Mouse (Mus musculus) hindbrain, embryonic 11.5 days (tissue): ENCODE measurements around the gene Scg3. TPM values are rescaled to one million over a fixed set of nuclear protein-coding genes. Genes with fewer than 3 reads are reported as not detected.
A peak's percentile ranks its signal among the peaks of the same experiment; 100 is the strongest.

Experiments used
- ATAC-seq: fragments of 200-750 bp; cut with Nextera tagmentation; 2 replicates; pipeline ENCODE4 v1.8.0; 2017; ENCODE audit warnings: mild to moderate bottlenecking, moderate TSS enrichment, moderate library complexity; ENCODE audit not compliant: low FRiP score
- DNase-seq: peaks from one replicate; pipeline ENCODE4 v3.0.0-alpha.2; 2015; ENCODE audit warnings: low spot score
- H3K27ac ChIP-seq: fragments of 300-500 bp; sonication (generic); 2 replicates; pipeline ENCODE4 v1.5.1; 2014; ENCODE audit warnings: mild to moderate bottlenecking, low read depth, low read length
- H3K27me3 ChIP-seq: fragments of 300-500 bp; sonication (generic); 2 replicates; pipeline ENCODE4 v1.6.1; 2014; ENCODE audit warnings: mild to moderate bottlenecking, low read length, moderate library complexity, mixed read lengths; ENCODE audit not compliant: control insufficient read depth, insufficient read depth
- H3K36me3 ChIP-seq: fragments of 300-500 bp; sonication (generic); 2 replicates; pipeline ENCODE4 v1.6.1; 2014; ENCODE audit warnings: mild to moderate bottlenecking, low read length, moderate library complexity, mixed read lengths; ENCODE audit not compliant: control insufficient read depth, insufficient read depth
- H3K4me1 ChIP-seq: fragments of 300-500 bp; sonication (generic); replicated peaks from 2 replicates; pipeline ENCODE4 v1.6.1; 2014; ENCODE audit warnings: low read length, mixed read lengths; ENCODE audit not compliant: control insufficient read depth, insufficient read depth
- H3K4me2 ChIP-seq: fragments of 300-500 bp; sonication (generic); replicated peaks from 2 replicates; pipeline ENCODE4 v1.6.1; 2014; ENCODE audit warnings: mild to moderate bottlenecking, low read depth, low read length
- H3K4me3 ChIP-seq: fragments of 300-500 bp; sonication (generic); 2 replicates; pipeline ENCODE4 v1.5.1; 2014; ENCODE audit warnings: low read depth, low read length
- H3K9ac ChIP-seq: fragments of 300-500 bp; sonication (generic); 2 replicates; pipeline ENCODE4 v1.6.1; 2014; ENCODE audit warnings: low read depth, low read length
- H3K9me3 ChIP-seq: fragments of 300-500 bp; sonication (generic); 2 replicates; pipeline ENCODE4 v1.6.1; 2016; ENCODE audit warnings: low read length; ENCODE audit not compliant: control insufficient read depth
- WGBS: fragments of 180-500 bp; shearing (Covaris S2); extraction: QIAGEN DNeasy Blood & Tissue Kit; methylation state at CpG from one replicate; pipeline ENCODE4 v1.1.7; 2014; 5-methylcytosine and 5-hydroxymethylcytosine counted together
- polyA plus RNA-seq: library from polyadenylated mRNA; unstranded; fragments of >200 nt; fragmentation: Nextera tagmentation; extraction: Ambion mirVana; gene quantifications from 2 replicates; pipeline ENCODE4 v1.2.1, GENCODE M21; 2014

The Scg3 gene
- polyA plus RNA-seq, result 75.8 and 76.0 TPM in 2 replicates

GRCm38 (mm10) chr9:75683426-75684191 lies at the start of gene Scg3:
Gene Scg3 (minus strand): TSS chr9:75684056.
- H3K27me3 ChIP-seq, result no peaks in the 10 kb centered on the region
- peak within 1 kb of the TSS; percentile 81 for H3K9ac ChIP-seq
- H3K4me2 ChIP-seq, result peak within 1 kb of the TSS; percentile 57
- WGBS, result 6% methylated on average over 42 of the region's 42 CpGs
- H3K4me1 ChIP-seq, result no peaks in the 10 kb centered on the region
- H3K4me3 ChIP-seq, result peak within 1 kb of the TSS; percentile 47
- no peaks in the 10 kb centered on the region for H3K9me3 ChIP-seq
- H3K27ac ChIP-seq, result peak within 1 kb of the TSS; percentile 30
- peak; percentile 93 for DNase-seq
- peak; percentile 100 for ATAC-seq
- H3K36me3 ChIP-seq, result no peaks in the 10 kb centered on the region

- no peak overlapping the region for H3K9ac ChIP-seq
- ATAC-seq, result peak; percentile 80; the same call in 1 of the 2 replicates
Measured at GRCm38 (mm10) chr9:75719952-75720687, 36.3 kb upstream of the Scg3 start.

GRCm38 (mm10) chr9:75719481-75719880 lies 35.6 kb upstream of the Scg3 start:
- no peak for ATAC-seq
- WGBS, result 86% methylated on average over 3 of the region's 3 CpGs
- no peak overlapping the region for H3K27ac ChIP-seq
- no peak overlapping the region for H3K4me3 ChIP-seq
- H3K4me2 ChIP-seq, result no peak overlapping the region
- no peaks in the 10 kb centered on the region for H3K4me1 ChIP-seq
- no peak overlapping the region for H3K9ac ChIP-seq
- DNase-seq, result no peak
- H3K36me3 ChIP-seq, result no peaks in the 10 kb centered on the region
- no peaks in the 10 kb centered on the region for H3K27me3 ChIP-seq
- H3K9me3 ChIP-seq, result no peaks in the 10 kb centered on the region

More at GRCm38 (mm10) chr9:75719952-75720687, 36.3 kb upstream of the Scg3 start:
- Histone ChIP-seq H3K4me2 (no peak overlapping the region), H3K4me1 (no peaks in the 10 kb centered on the region), H3K36me3 (no peaks in the 10 kb centered on the region), H3K27ac (no peak overlapping the region), H3K27me3 (no peaks in the 10 kb centered on the region), H3K4me3 (no peak overlapping the region), H3K9me3 (no peaks in the 10 kb centered on the region)
- WGBS, result 49% methylated on average over 11 of the region's 11 CpGs
- peak; percentile 82 for DNase-seq

- 71% methylated on average over 3 of the region's 3 CpGs for WGBS
- H3K9ac ChIP-seq, result no peak overlapping the region
- no peaks in the 10 kb centered on the region for H3K4me1 ChIP-seq
- H3K27me3 ChIP-seq, result no peaks in the 10 kb centered on the region
- peak; percentile 2 for DNase-seq
- no peak overlapping the region for H3K4me3 ChIP-seq
- H3K4me2 ChIP-seq, result no peak overlapping the region
- no peaks in the 10 kb centered on the region for H3K36me3 ChIP-seq
- H3K9me3 ChIP-seq, result no peaks in the 10 kb centered on the region
- ATAC-seq, result no peak
- H3K27ac ChIP-seq, result no peak overlapping the region
Measured at GRCm38 (mm10) chr9:75684772-75685171, 916 bp upstream of the Scg3 start.

GRCm38 (mm10) chr9:75684292-75684691 lies 436 bp upstream of the Scg3 start:
- Histone ChIP-seq H3K27ac (no peak overlapping the region), H3K4me3 (peak overlapping the region; percentile 47), H3K9me3 (no peaks in the 10 kb centered on the region), H3K4me1 (no peaks in the 10 kb centered on the region), H3K36me3 (no peaks in the 10 kb centered on the region), H3K27me3 (no peaks in the 10 kb centered on the region), H3K9ac (peak overlapping the region; percentile 81), H3K4me2 (peak overlapping the region; percentile 57)
- 64% methylated on average over 4 of the region's 4 CpGs for WGBS
- DNase-seq (no peak), ATAC-seq (peak; percentile 22; the same call in 1 of the 2 replicates)

GRCm38 (mm10) chr9:75680606-75681005 lies 3.2 kb downstream of the Scg3 start:
- no peaks in the 10 kb centered on the region for H3K4me1 ChIP-seq
- H3K9me3 ChIP-seq, result no peaks in the 10 kb centered on the region
- no peak overlapping the region for H3K27ac ChIP-seq
- H3K4me2 ChIP-seq, result no peak overlapping the region
- H3K9ac ChIP-seq, result no peak overlapping the region
- 88% methylated on average over 5 of the region's 5 CpGs for WGBS
- H3K27me3 ChIP-seq, result no peaks in the 10 kb centered on the region
- H3K4me3 ChIP-seq, result no peak overlapping the region
- DNase-seq, result no peak
- H3K36me3 ChIP-seq, result no peaks in the 10 kb centered on the region
- no peak for ATAC-seq

GRCm38 (mm10) chr9:75679629-75680028 lies 4.2 kb downstream of the Scg3 start:
- 87% methylated on average over 4 of the region's 4 CpGs for WGBS
- no peak for ATAC-seq
- Histone ChIP-seq H3K4me1 (no peaks in the 10 kb centered on the region), H3K27me3 (no peaks in the 10 kb centered on the region), H3K36me3 (no peaks in the 10 kb centered on the region), H3K9ac (no peak overlapping the region), H3K4me3 (no peak overlapping the region), H3K9me3 (no peaks in the 10 kb centered on the region), H3K4me2 (no peak overlapping the region), H3K27ac (no peak overlapping the region)
- no peak for DNase-seq

GRCm38 (mm10) chr9:75678341-75678740 lies 5.5 kb downstream of the Scg3 start:
- no peak overlapping the region for H3K4me3 ChIP-seq
- no peaks in the 10 kb centered on the region for H3K27me3 ChIP-seq
- 81% methylated on average over 7 of the region's 7 CpGs for WGBS
- no peak overlapping the region for H3K27ac ChIP-seq
- no peaks in the 10 kb centered on the region for H3K4me1 ChIP-seq
- DNase-seq, result no peak
- H3K9ac ChIP-seq, result no peak overlapping the region
- H3K9me3 ChIP-seq, result no peaks in the 10 kb centered on the region
- ATAC-seq, result no peak
- no peak overlapping the region for H3K4me2 ChIP-seq
- H3K36me3 ChIP-seq, result no peaks in the 10 kb centered on the region
